In genomic region chr4:47161756-47162587, GRCm38 (mm10) we compare ENCODE assay signal across 19 mouse cellular contexts. TPM values are rescaled to one million over a fixed set of nuclear protein-coding genes. Genes with fewer than 3 reads are reported as not detected.
DNase-seq lines count a peak whose midpoint lies in the region; ATAC-seq and TF ChIP-seq lines count a peak whose summit lies in the region.
"Had no signal": no experiment of that assay in that cellular context is flagged by ENCODE, and none has a peak within 500 bp of the region (broad histone marks: within the 10 kb centered on the region; RNA-seq: fewer than 3 reads in every experiment).

No protein-coding gene starts in this region.

- no peak for TF ChIP-seq CTCF in gastrocnemius, adult 2 months (IDR thresholded peaks at IDR 0.05)
- no peak for TF ChIP-seq CTCF in kidney, adult 2 months (conservative IDR thresholded peaks at IDR 0.05; ENCODE audit: insufficient read depth, insufficient read length, low read depth, low read length)

- peak overlapping the region; percentile 5; the same call in 1 of the 2 replicates for H3K27ac ChIP-seq in gastrocnemius, adult 2 months
- no peak overlapping the region; the same call in 1 of the 2 replicates for H3K27ac ChIP-seq in kidney, adult 2 months (ENCODE audit: insufficient read depth, low read depth, low read length)
- 0 out of 2 replicates have a peak overlapping the region, but pooled peaks have one; percentile 53 for H3K27ac ChIP-seq in neural tube, embryonic 11.5 days (ENCODE audit: low read depth, low read length)
- H3K27ac ChIP-seq in neural tube, embryonic 13.5 days (replicated peaks), result peak overlapping the region; percentile 49
- H3K27ac ChIP-seq: macrophage had no signal

- H3K4me2 ChIP-seq in neural tube, embryonic 11.5 days (ENCODE audit: low read depth), result no peak overlapping the region
- peak overlapping the region; percentile 13; the same call in 1 of the 2 replicates for H3K4me2 ChIP-seq in neural tube, embryonic 13.5 days
- H3K4me2 ChIP-seq: stomach, embryonic 15.5 days had no signal

- no peak for DNase-seq in gastrocnemius, adult 2 months
- DNase-seq in gastrocnemius, postnatal 4 days (ENCODE audit: low spot score in 2 of 2), result no peak
- peak; percentile 51 for DNase-seq in kidney, adult 2 months
- no peak for DNase-seq in kidney, postnatal 36 days
- DNase-seq in neural tube, embryonic 11.5 days (ENCODE audit: low spot score), result no peak
- no peak for DNase-seq in neural tube, embryonic 10.5 days (ENCODE audit: extremely low spot score, low spot score)
- DNase-seq in left cerebral cortex, postnatal 25 days (ENCODE audit: low spot score in 2 of 2), result no peak
- DNase-seq: adrenal gland, postnatal 10 days; cerebellum, postnatal 10 days; heart, postnatal 10 days; kidney, adult 11 months; left cerebral cortex, postnatal 4 days; liver; thymus, postnatal 14 days had no signal

- no peak overlapping the region for H3K4me3 ChIP-seq in gastrocnemius, adult 2 months
- no peak overlapping the region for H3K4me3 ChIP-seq in kidney, adult 2 months (ENCODE audit: insufficient read depth, low read depth, low read length)
- no peak overlapping the region for H3K4me3 ChIP-seq in neural tube, embryonic 11.5 days (ENCODE audit: low read depth, low read length)
- H3K4me3 ChIP-seq in neural tube, embryonic 13.5 days, result no peak overlapping the region
- H3K4me3 ChIP-seq: stomach, embryonic 15.5 days had no signal

- TF ChIP-seq POLR2A in kidney, adult 2 months (IDR thresholded peaks at IDR 0.05; ENCODE audit: low read depth, low read length), result no peak

- H3K27me3 ChIP-seq in kidney, adult 2 months (replicated peaks; ENCODE audit: control insufficient read depth, insufficient read depth, low read length), result no peaks in the 10 kb centered on the region
- no peaks in the 10 kb centered on the region for H3K27me3 ChIP-seq in neural tube, embryonic 11.5 days (ENCODE audit: control insufficient read depth, insufficient read depth, low read length)
- no peaks in the 10 kb centered on the region for H3K27me3 ChIP-seq in neural tube, embryonic 13.5 days
- H3K27me3 ChIP-seq: stomach, embryonic 15.5 days had no signal

- 62% methylated on average over 12 of the region's 12 CpGs for WGBS in kidney, adult 2 months
- 57% methylated on average over 12 of the region's 12 CpGs for WGBS in neural tube, embryonic 11.5 days
- 39% methylated on average over 12 of the region's 12 CpGs for WGBS in neural tube, embryonic 13.5 days

- H3K4me1 ChIP-seq in kidney, adult 2 months (ENCODE audit: control insufficient read depth, insufficient read depth, low read length), result no peaks in the 10 kb centered on the region
- H3K4me1 ChIP-seq in neural tube, embryonic 11.5 days (ENCODE audit: control insufficient read depth, insufficient read depth, low read length), result peaks cover 6% of the 10 kb centered on the region; the same call in 1 of the 2 replicates
- H3K4me1 ChIP-seq in neural tube, embryonic 13.5 days (replicated peaks), result peaks cover 21% of the 10 kb centered on the region
- H3K4me1 ChIP-seq: stomach, embryonic 15.5 days had no signal

- H3K9ac ChIP-seq in neural tube, embryonic 11.5 days (ENCODE audit: low read length), result no peak overlapping the region
- H3K9ac ChIP-seq in neural tube, embryonic 13.5 days, result peak overlapping the region; percentile 38; the same call in 1 of the 2 replicates
- H3K9ac ChIP-seq: stomach, embryonic 15.5 days had no signal

- no peak for ATAC-seq in neural tube, embryonic 11.5 days (ENCODE audit: insufficient read depth, low FRiP score, low TSS enrichment)
- ATAC-seq in neural tube, embryonic 13.5 days (ENCODE audit: low read depth), result peak; percentile 61; the same call in 1 of the 2 replicates
- ATAC-seq: activated CD4-positive, CD25-positive, alpha-beta regulatory T cell, adult 4 months; CD4-positive, CD25-positive, alpha-beta regulatory T cell, adult 4 months had no signal

- intact Hi-C loops in gastrocnemius, adult 2 months (cut with DNase I), result no loop called here
- intact Hi-C loops in left cerebral cortex, postnatal 25 days (cut with DNase I), result no loop called here

- H3K36me3 ChIP-seq in kidney, adult 2 months (ENCODE audit: control insufficient read depth, insufficient read depth, low read length), result no peaks in the 10 kb centered on the region
- no peaks in the 10 kb centered on the region for H3K36me3 ChIP-seq in neural tube, embryonic 11.5 days (ENCODE audit: control insufficient read depth, insufficient read depth, low read length)
- H3K36me3 ChIP-seq in neural tube, embryonic 13.5 days, result no peaks in the 10 kb centered on the region
- H3K36me3 ChIP-seq: stomach, embryonic 15.5 days had no signal

- H3K9me3 ChIP-seq in neural tube, embryonic 11.5 days (ENCODE audit: control insufficient read depth, low read length), result no peaks in the 10 kb centered on the region
- H3K9me3 ChIP-seq in neural tube, embryonic 13.5 days, result 0 out of 2 replicates have a peak, but pooled peaks cover 5% of the 10 kb centered on the region
- H3K9me3 ChIP-seq: stomach, embryonic 15.5 days had no signal

RNA-seq across cellular contexts. Expression of gene Col15a1, which starts 46.0 kb away (rescaled TPM):
- total RNA-seq in gastrocnemius, adult 2 months (2021), result 10 to 100 TPM; 19.5 to 37.8 TPM
- 100 to 1,000 TPM; 285 to 337 TPM for total RNA-seq in gastrocnemius, postnatal 4 days (2021)
- polyA plus RNA-seq in kidney, adult 2 months (2012; rRNA removed), result 50.0 and 59.5 TPM in 2 replicates
- polyA plus RNA-seq in neural tube, embryonic 11.5 days (2014; fragmentation: Nextera tagmentation; extraction: Ambion mirVana), result 3.4 TPM in 2 replicates
- 5.2 and 5.9 TPM in 2 replicates for polyA plus RNA-seq in neural tube, embryonic 13.5 days (2015; fragmentation: Nextera tagmentation; extraction: Ambion mirVana)
- 1 to 10 TPM; 4.5 to 9.2 TPM for total RNA-seq in left cerebral cortex, postnatal 25 days (2021)

Comparison
In these comparisons a context has a peak if more than half of its experiments do, and no peak if none do; other contexts are left out.
1. RNA of gene Col15a1, which starts 46.0 kb away (total RNA-seq): 285 to 337 TPM in gastrocnemius, postnatal 4 days; 19.5 to 37.8 TPM in gastrocnemius, adult 2 months and 4.5 to 9.2 TPM in left cerebral cortex, postnatal 25 days; every median in the first group is over 4 times any median in the second.